Mouse (Mus musculus) olfactory bulb, adult 2 months (tissue): ENCODE results near the gene Bcan.

ENCODE experiments used
- CTCF ChIP-seq: fragments of 200-500 bp; IDR thresholded peaks from 2 replicates; pipeline ENCODE4 v1.5.1; 2012; ENCODE audit warnings: low read depth, mild to moderate bottlenecking, low read length, moderate library complexity; ENCODE audit not compliant: insufficient read depth
- POLR2A ChIP-seq: fragments of 200-500 bp; IDR thresholded peaks from 2 replicates; pipeline ENCODE4 v1.6.1; 2012; ENCODE audit warnings: mild to moderate bottlenecking, low read depth, low read length, moderate library complexity; ENCODE audit not compliant: insufficient read depth

DNA sequence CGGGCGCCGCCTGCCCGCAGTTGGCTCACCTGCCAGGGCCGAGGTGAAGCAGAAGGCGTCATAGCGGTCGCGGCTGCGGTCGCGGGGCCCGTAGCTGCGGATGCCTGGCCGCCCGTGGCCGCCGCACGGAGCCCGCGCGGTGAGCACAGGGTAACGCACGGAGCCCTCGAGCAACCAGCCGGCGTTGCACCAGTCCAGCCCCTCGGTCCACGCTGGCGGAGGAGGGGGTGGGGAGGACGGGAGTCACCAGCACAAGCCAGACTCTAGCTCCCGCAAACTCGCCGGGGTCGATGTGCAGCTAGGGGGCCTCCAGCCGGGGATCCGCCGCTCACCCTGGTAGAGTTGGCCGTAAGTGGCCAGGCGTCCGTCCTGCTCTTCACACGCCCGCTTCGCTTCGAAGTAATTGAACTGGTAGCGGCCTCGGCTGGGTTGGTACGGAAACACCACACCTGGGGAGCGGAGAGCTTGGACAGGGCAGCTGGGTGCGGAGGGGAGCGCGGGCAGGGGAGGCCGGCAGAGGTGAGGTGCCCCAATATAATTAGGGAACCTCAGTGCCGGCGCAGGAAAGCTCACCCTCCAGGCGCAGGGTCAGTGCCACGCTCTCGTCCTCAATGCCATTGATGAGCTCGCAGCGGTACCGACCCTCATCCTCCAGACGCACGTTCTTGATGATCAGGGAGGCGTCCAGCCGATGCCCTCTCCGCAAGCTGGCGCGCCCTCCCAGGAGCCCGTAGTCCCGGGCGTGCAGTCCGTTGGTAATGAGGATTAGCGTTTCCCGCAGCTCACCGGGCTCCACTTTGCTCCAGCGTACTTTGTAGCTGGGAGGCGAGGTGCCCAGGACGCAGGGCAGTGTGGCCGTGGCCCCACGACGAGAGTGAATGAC lies 23.4 kb upstream of the Bcan start:
- no peak for TF ChIP-seq CTCF
- no peak for TF ChIP-seq POLR2A
